Mouse (Mus musculus) hindlimb bud, embryonic 11.5 days (tissue): ENCODE results near the gene Cbx5.

Experiments used
- DNase-seq: peaks from one replicate; pipeline ENCODE4 v3.0.0-alpha.2; 2012; ENCODE audit warnings: low read depth, low spot score; ENCODE audit errors: extremely low spot score

Gene Cbx5

DNA sequence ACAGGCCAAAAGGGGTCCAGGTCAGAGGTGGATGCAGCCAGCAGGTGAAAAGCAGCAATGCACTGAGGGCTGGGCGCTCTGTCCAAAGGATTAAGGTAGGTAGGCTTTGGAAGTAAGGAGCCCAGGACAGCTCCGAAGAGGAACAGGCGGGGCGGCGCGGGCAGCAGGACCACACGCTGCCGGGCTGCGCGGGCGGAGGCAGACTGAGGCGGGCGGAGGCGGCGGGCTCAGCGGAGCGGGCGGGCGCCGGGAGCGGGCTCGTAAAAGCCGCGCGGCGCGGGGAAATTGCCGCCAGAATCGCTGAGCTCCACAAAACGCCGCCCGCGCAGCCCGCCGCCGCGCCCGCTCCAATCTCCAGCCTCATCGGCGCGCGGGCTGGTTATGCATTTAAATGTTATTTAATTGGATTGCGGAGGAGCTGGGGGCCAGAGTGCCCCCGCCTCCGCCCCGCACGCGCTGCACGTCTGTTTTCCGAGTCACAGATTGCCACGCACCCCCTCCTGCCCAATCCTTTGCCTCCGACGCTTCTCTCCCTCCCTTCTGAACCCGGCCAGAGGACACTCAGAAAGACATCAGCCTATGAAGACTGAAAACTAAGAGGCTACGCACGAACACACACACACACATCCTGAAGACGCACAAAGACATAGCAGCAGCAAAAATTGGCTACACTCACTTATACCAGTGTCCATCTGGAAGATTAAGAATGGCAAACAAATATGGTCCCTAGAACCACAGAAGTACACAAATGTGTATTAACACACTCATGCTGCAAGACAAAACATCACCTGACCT is 92.8 kb downstream of the Cbx5 start:
- DNase-seq: no peak

DNA sequence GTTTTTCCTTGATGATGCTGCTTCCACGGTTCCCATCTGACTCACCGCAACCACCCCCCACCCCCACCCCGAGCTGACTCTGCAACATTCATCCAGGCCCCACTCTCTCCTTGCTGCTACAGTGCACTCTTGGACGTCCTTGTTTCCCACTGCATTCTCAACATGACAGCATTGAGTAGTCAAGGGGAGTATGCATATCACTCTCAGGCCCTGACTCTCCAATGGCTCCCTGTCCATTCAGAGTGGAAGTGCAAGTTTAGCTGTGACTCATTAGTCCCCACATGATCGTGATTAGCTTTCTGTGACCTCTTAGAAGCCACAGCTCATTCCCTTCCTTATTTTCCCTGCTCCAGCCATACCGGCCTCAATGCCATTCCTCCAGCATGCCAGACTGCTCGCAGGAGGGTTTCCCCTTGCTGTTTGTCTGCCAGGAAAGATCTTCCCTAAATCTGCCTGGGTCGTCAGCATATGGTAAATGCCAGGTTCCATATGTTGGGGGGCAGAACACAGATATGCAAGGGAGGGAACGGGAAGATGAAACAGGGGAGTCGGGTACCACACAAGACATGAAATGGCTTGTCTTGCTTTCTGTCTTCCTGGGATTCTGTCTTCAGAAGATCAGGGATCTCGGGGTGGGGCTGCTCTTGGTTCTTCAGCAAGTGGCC is 93.8 kb downstream of the Cbx5 start:
- DNase-seq: no peak

DNA sequence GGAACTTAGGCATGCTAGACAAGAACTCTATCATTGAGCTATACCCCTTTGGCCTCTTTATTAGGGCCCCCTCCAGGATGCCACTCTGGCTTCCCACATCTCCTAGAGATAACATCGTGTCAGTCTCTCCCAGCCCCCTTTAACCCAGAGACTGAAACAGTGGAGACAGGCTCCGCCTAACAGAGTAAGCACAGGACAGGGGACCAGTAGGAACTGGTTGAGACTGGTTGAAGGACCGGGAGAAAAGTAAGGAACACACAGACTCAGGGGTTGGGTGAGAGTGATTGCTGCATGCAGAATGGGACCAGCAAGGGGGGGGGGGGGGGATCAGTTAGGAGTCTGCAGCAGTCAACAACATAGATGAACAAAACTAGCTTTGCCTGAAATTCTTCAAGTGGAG is 95.4 kb downstream of the Cbx5 start:
- DNase-seq: no peak
